Mouse (Mus musculus) urinary bladder, postnatal 10 days (tissue): ENCODE data around the gene Tgm2.

Experiments
- DNase-seq: peaks from one replicate; pipeline ENCODE4 v3.0.0; 2022; ENCODE audit warnings: low spot score

Tgm2 gene

DNA sequence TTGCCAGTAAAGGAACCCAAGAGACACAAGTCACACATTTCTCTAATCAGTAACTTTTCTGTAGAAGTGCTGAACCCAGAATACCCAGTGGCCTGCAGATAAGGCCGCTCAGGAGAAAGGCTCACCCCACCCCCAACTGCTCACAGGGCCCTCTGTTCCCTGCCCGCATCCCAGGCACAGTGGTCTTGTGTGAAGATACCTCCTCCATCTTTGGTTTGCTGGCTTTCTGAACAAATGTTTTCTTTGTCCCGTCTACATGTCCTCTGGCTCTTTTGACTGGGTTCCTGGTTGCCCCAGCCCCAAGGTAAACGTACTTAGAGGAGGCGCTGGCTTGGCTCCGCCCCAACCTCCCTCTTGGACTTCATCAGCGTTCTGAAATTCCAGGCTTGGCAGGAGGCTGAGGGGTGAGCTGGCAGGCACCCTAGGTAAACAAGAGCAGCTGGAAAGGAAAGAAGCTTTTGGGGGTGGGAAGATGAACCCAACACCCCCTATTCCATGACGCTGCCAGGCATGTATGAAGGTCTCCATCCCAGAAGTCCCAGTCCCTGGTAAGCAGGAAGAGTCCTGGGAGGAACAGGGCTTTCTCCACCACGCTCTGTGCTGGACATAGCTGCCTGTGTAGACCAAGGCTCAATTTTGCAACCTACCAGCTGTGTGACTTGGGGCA lies 32.5 kb downstream of the Tgm2 start:
- no peak for DNase-seq

DNA sequence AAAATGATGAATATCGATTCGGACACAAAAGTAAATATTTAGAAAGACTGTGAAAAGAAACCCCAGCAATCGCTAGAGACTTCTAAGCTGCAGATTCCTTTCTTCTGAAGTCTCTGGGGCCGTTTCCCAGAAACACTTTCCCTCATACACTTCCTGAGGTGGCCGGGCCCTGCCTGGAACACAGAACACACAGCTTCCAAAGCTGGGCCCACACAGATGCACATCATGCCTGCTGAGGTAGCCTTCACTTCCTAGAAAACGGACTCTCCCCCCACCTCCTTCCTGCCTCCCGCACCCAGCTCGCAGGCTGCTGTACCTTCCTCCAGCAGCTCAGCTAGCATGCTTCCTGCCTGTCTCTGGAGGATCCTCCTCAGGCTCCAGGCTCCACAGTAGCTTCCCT lies 36.7 kb downstream of the Tgm2 start:
- no peak for DNase-seq

DNA sequence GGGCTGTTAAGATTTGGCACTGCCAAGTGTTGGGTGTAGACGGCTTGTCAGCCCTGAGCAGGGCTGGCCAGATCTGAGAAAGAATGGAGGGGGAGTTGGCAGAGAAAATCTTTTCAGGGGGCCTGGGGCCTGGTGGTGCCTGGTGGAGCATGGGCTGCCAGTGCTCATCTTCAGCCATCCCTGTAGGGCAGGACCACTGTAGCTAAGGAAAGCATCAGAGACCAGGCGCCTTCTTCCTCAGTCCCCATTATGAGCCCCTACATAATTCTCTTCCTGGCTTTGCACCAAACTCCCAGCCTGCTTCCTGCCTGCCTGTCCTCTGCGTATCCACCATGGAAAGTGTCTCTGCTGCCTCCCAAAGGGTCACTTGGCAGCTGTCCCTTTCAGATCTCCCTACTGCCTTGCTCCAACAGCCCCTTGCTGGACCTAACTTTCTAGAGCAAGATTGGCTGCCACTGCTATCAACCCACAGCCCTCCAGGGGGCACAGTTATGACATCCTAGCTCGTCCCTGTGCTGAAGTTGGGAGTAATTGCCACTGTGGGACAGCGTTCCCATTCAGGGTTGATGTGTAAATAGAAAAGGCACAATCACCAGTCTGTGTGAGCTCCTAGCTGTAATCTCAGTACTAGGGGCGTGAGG lies 39.2 kb downstream of the Tgm2 start:
- DNase-seq: no peak

- DNase-seq: no peak
These were observed 40.6 kb downstream of the Tgm2 start for GRCm38 (mm10) chr2:158105605-158106004.

GRCm38 (mm10) chr2:158104966-158105365 lies 41.3 kb downstream of the Tgm2 start:
- no peak for DNase-seq

DNA sequence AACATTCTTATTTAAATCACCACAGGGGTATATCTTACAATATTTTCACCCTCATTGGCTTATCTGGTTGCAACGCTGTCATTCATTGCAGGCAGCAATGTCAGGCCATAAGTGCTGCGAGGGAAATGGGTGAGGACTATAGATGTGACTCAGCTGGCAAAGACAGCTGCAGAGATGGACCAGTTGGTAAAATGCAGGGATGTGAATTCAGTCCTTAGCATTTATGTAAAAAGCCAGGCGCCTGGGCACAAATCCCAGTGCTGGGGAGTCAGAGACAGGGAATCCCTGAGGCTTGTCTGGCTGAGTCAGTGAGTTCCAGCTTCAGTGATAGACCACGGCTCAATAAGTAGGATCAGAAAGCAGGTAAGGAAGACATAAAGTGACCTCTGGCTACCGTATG lies 44.5 kb downstream of the Tgm2 start:
- DNase-seq: no peak

DNA sequence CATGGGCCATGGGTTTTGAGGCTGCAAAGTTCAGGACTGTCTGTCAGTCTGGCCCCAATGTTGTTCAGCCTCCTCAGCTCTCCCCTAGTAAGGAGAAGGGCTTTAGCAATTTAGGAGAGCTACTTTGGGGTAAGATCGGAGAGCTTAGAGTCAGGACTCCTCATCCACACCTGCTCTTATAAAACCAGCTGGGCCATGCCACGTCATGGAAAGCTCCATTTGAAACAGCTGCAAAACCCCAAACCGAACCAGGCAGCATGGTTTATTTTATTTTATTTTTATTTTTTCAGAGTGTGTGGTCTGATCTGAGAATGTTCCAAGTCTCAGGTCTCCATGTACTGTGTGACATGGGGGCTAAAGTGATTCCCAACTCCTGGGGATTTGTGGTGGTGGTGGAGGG lies 46.7 kb downstream of the Tgm2 start:
- no peak for DNase-seq

- no peak for DNase-seq
These were observed 47.5 kb downstream of the Tgm2 start for GRCm38 (mm10) chr2:158098730-158099129.

DNA sequence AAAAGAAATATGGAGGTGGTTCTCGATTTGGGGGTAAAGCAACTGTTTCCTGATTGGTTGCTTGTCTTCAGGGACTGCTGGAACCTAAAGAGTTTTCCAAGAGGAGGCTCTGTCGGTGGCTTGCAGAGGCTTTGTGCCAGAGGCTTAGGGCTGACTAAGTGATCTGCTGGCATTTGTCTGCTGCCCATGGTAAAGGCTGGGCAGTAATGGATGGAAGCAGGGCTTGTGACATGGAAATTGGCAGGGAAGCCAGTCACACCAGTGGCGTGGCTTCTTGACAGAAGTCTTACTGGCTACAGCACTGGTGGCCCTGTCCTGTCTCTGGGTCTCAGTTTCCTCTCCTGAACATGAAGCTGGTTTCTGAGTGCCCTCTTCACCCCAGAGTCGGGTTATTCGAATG lies 49.2 kb downstream of the Tgm2 start:
- no peak for DNase-seq

DNA sequence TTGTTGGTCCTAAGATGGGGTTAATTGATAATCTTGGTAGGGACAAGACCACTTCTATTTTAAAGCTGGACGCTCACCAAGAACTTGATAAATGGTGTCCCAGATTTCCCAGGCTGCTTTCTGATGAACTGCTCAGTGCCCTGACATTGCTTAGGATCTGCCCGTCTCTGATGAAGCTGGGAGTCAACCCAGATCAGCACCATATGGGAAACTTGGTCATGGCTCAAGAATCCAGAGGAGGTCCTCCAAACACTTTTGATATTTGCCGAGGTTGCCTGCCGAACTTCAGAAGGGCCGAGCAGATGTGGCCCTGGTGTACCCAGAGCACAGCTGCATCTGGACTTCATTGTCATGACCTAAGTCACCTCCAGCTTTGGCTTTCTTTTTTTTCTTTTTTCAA lies 51.4 kb downstream of the Tgm2 start:
- no peak for DNase-seq

DNA sequence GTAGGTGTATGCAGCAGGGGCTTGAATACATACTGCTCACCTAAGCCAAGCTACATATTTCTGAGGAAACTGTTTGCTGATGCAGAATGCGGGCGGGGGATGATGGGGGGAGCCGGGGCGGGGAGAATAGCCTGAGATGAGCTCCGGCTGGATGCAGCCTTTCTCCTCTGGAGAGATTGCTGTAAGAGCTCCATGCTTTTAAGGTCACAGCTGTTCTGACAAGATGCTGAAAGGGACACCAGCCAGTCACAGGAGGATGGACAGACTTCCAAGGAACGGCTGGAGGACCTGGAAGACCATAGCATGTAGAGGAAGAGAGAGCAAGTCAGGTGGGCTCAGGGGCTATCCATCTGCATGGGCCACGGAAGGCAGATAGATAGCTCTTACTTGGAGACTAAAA lies 51.9 kb downstream of the Tgm2 start:
- no peak for DNase-seq

- no peak for DNase-seq
These were observed 52.9 kb downstream of the Tgm2 start for GRCm38 (mm10) chr2:158093345-158093744.

DNA sequence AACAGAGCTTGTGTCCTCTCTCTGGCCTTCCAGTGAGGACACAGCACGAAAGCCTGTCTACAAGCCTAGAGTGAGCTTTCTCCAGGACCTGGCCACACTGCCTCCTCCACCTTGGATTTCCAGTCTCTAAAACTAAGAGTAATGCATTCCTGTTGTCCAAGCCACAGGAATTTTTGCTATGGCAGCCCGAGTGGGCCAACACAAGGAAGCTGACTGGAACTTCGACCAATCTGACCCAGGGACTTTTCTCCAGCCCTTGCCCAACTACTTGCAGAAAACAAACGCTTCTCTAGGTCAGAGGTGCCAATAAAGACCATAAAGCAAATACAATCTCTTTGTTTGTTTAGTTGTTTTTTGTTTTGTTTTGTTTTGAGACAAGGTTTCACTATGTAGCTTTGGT lies 56.1 kb downstream of the Tgm2 start:
- no peak for DNase-seq

- no peak for DNase-seq
These were observed 61.8 kb downstream of the Tgm2 start for GRCm38 (mm10) chr2:158084486-158084885.

DNA sequence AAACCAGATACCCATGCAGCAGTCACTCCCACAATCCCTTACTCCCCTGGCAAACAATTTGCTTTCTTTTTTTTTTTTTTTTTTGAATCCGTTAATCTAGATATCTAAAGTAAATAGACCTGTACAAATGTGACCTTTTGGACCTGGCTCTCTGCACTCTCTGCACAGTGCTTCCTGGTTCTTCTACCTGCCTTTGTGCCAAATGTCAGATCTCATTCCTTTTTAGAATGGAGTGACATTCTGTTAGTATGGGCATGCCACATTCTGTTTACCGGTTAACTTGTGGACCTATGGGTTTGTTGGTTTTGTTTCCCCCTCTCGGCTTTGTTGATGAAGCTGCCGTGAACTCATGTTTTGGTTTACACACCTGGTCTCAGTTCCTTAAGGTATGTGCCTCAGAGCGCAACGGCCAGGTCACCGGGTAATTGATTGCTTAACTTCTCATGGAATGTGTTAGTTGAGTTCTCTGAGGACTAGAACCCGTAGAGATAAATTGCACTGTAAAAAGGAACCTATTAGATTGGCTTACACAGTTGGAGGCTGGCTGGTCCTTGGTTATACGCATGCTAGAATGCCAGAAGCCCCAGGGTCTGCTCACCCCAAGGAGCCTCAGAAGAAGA lies 65.5 kb downstream of the Tgm2 start:
- no peak for DNase-seq

DNA sequence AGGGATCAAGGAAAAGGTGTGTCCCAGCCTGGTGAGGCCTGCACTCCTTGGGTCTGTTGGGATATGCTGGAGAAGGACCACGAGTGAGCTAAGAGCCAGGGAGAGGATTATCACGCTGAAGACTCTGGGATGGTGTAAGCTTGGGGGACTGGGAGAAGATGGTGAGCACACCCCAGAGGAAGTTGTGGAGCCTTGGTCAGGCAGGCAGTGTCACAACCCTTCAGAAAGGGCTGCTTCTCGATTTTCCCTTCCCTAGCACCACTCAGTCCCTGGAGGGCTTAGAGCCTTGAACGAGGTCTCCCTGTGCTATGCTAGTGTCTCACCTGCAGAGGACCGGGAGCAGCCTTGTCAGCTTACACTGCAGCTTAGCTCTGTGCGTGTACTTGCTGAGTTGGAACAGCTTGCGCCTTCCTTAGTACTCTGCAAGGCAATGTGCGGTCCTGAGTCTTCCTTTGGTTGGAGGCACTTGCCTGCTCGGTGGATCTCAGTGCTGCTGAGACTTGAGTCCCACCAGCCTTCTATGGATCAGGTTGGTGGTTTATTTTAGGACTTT lies 66.3 kb downstream of the Tgm2 start:
- no peak for DNase-seq

- no peak for DNase-seq
These were observed 67.3 kb downstream of the Tgm2 start for GRCm38 (mm10) chr2:158078971-158079370.

DNA sequence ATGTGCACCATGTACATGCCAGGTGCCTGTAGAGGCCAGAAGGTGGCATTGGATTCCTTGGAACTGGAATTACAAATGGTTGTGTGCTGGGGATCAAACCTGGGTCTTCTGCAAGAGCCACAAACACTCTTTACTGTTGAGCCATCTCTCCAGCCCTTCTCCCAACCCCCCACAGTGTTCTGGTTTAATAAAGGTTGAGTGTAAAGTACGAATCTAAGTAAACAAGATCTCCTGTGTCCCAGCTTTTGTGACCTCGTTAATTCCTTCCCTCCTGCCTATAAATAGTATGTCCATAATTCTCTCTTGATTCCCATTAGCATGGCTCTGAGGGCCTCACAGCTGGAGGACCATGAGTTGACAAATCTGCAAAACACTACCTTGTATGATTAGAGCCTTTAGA lies 68.3 kb downstream of the Tgm2 start:
- DNase-seq: no peak

- DNase-seq: no peak
These were observed 69.5 kb downstream of the Tgm2 start for GRCm38 (mm10) chr2:158076690-158077089.

GRCm38 (mm10) chr2:158074835-158075234 lies 71.4 kb downstream of the Tgm2 start:
- no peak for DNase-seq

GRCm38 (mm10) chr2:158071633-158071995 lies 74.6 kb downstream of the Tgm2 start:
- DNase-seq: no peak

- no peak for DNase-seq
These were observed 75.2 kb downstream of the Tgm2 start for GRCm38 (mm10) chr2:158070885-158071632.
